Comparison of ENCODE assay signal across 27 mouse cellular contexts in genomic region chr13:72571871-72572270, GRCm38 (mm10). TPM values are rescaled to one million over a fixed set of nuclear protein-coding genes. Genes with fewer than 3 reads are reported as not detected.
DNase-seq lines count a peak whose midpoint lies in the region; ATAC-seq and TF ChIP-seq lines count a peak whose summit lies in the region.
"Had no signal": no experiment of that assay in that cellular context is flagged by ENCODE, and none has a peak within 500 bp of the region (broad histone marks: within the 10 kb centered on the region; RNA-seq: fewer than 3 reads in every experiment).

No protein-coding gene starts in this region.

- no peak for TF ChIP-seq CTCF in brain, embryonic 14.5 days (IDR thresholded peaks at IDR 0.05; ENCODE audit: borderline replicate concordance, extremely low read depth, insufficient read depth, insufficient read length)

- no peaks in the 10 kb centered on the region for H3K36me3 ChIP-seq in heart, embryonic 10.5 days
- no peaks in the 10 kb centered on the region for H3K36me3 ChIP-seq in limb, embryonic 11.5 days (ENCODE audit: control insufficient read depth, insufficient read depth, low read length)
- H3K36me3 ChIP-seq: forebrain, embryonic 12.5 days; hindbrain, embryonic 13.5 days; limb, embryonic 12.5 days; liver, embryonic 13.5 days; midbrain, embryonic 13.5 days had no signal

- no peak for ATAC-seq in limb, embryonic 11.5 days (ENCODE audit: insufficient number of reproducible peaks, low FRiP score, low TSS enrichment, low read depth)
- ATAC-seq: inflammation-experienced regulatory T-cells, adult 6 months; midbrain, embryonic 13.5 days had no signal

- no peaks in the 10 kb centered on the region for H3K9me3 ChIP-seq in heart, embryonic 10.5 days
- H3K9me3 ChIP-seq in limb, embryonic 11.5 days (ENCODE audit: control insufficient read depth, low read length), result no peaks in the 10 kb centered on the region
- H3K9me3 ChIP-seq: forebrain, embryonic 12.5 days; hindbrain, embryonic 13.5 days; limb, embryonic 12.5 days; liver, embryonic 13.5 days; midbrain, embryonic 13.5 days had no signal

- no peak overlapping the region for H3K9ac ChIP-seq in limb, embryonic 11.5 days (ENCODE audit: low read length)
- H3K9ac ChIP-seq: forebrain, embryonic 12.5 days; hindbrain, embryonic 13.5 days; limb, embryonic 12.5 days; liver, embryonic 13.5 days; midbrain, embryonic 13.5 days had no signal

- WGBS in heart, embryonic 10.5 days, result 34% methylated on average over 7 of the region's 7 CpGs
- 10% methylated on average over 7 of the region's 7 CpGs for WGBS in limb, embryonic 11.5 days

- no peak overlapping the region for H3K27ac ChIP-seq in heart, embryonic 10.5 days
- no peak overlapping the region for H3K27ac ChIP-seq in limb, embryonic 11.5 days (replicated peaks; ENCODE audit: low read depth, low read length)
- H3K27ac ChIP-seq: forebrain, embryonic 12.5 days; gastrocnemius, adult 2 months; hindbrain, embryonic 13.5 days; kidney, postnatal 0 days; left cerebral cortex, adult 2 months; limb, embryonic 12.5 days; liver, embryonic 13.5 days; midbrain, embryonic 13.5 days; stomach, postnatal 0 days had no signal

- H3K4me2 ChIP-seq in limb, embryonic 11.5 days (ENCODE audit: low read depth, severe bottlenecking), result no peak overlapping the region
- H3K4me2 ChIP-seq: forebrain, embryonic 12.5 days; hindbrain, embryonic 13.5 days; limb, embryonic 12.5 days; liver, embryonic 13.5 days; midbrain, embryonic 13.5 days had no signal

- intact Hi-C loops in heart, postnatal 14 days (cut with DNase I), result no loop called here

- DNase-seq in heart, embryonic 10.5 days (ENCODE audit: low spot score), result peak; percentile 59
- DNase-seq in heart, postnatal 14 days, result no peak
- DNase-seq in brain, embryonic 14.5 days (ENCODE audit: low read depth), result peak; percentile 37
- peak; percentile 39 for DNase-seq in embryo, embryonic 9.5 days (ENCODE audit: extremely low spot score)
- peak; percentile 29 for DNase-seq in limb, embryonic 11.5 days (ENCODE audit: low spot score)
- no peak for DNase-seq in spleen, postnatal 10 days (ENCODE audit: low spot score in 2 of 2)
- DNase-seq in cerebellum, postnatal 25 days, result no peak
- no peak for DNase-seq in left cerebral cortex, adult 8-10 months (ENCODE audit: low spot score in 2 of 2)
- DNase-seq: adrenal gland, postnatal 14 days; cerebellum, adult 8-10 months; gastrocnemius, adult 2 months; liver, embryonic 13.5 days; lung, adult 2 months; lung, postnatal 14 days; right cerebral cortex, adult 18-20 months; thymus, adult 2 months had no signal

- H3K4me3 ChIP-seq in heart, embryonic 10.5 days, result no peak overlapping the region
- H3K4me3 ChIP-seq in limb, embryonic 11.5 days (ENCODE audit: low read depth, low read length), result no peak overlapping the region
- H3K4me3 ChIP-seq: forebrain, embryonic 12.5 days; gastrocnemius, adult 2 months; hindbrain, embryonic 13.5 days; left cerebral cortex, adult 2 months; limb, embryonic 12.5 days; liver, embryonic 13.5 days; midbrain, embryonic 13.5 days; myocyte had no signal

- no peak for TF ChIP-seq POLR2A in brain, embryonic 14.5 days (IDR thresholded peaks at IDR 0.05; ENCODE audit: borderline replicate concordance, extremely low read depth, insufficient read depth, insufficient read length, poor library complexity, severe bottlenecking)

- no peaks in the 10 kb centered on the region for H3K4me1 ChIP-seq in heart, embryonic 10.5 days
- H3K4me1 ChIP-seq in limb, embryonic 11.5 days (ENCODE audit: control insufficient read depth, insufficient read depth, low read length), result no peaks in the 10 kb centered on the region
- H3K4me1 ChIP-seq: forebrain, embryonic 12.5 days; hindbrain, embryonic 13.5 days; liver, embryonic 13.5 days had no signal

- H3K27me3 ChIP-seq in heart, embryonic 10.5 days (ENCODE audit: insufficient read depth, poor library complexity, severe bottlenecking), result no peaks in the 10 kb centered on the region
- H3K27me3 ChIP-seq in limb, embryonic 11.5 days (ENCODE audit: control insufficient read depth, insufficient read depth, low read length), result peaks cover 3% of the 10 kb centered on the region; the same call in 1 of the 2 replicates
- H3K27me3 ChIP-seq: liver, embryonic 13.5 days had no signal

RNA-seq across cellular contexts. Expression of gene Irx2, which starts 56.7 kb away (rescaled TPM):
- 10.1 and 12.8 TPM in 2 replicates for polyA plus RNA-seq in heart, embryonic 10.5 days (2016; fragmentation: Nextera tagmentation; extraction: Ambion mirVana)
- 1 to 10 TPM; 4.0 to 4.3 TPM for total RNA-seq in heart, postnatal 14 days (2021)
- polyA plus RNA-seq in brain, embryonic 14.5 days (2012; rRNA removed), result 47.9 and 89.3 TPM in 2 replicates
- polyA plus RNA-seq in limb, embryonic 11.5 days (2014; fragmentation: Nextera tagmentation; extraction: Ambion mirVana), result 1.5 and 4.1 TPM in 2 replicates
- 1 to 10 TPM in 1 of 4 experiments, under 1 TPM in 1, not detected in 2; 0.50 to 1.3 TPM for total RNA-seq in left cerebral cortex, adult 8-10 months (2022)
- total RNA-seq: common myeloid progenitor, adult 5-6 weeks; gastrocnemius, adult 2 months; left cerebral cortex, adult 2 months; megakaryocyte progenitor cell, adult 5-6 weeks had no signal
- polyA plus RNA-seq: inflammation-experienced regulatory T-cells, adult 6 months had no signal

Comparison
In these comparisons a context has a peak if more than half of its experiments do, and no peak if none do; other contexts are left out.
1. DNase-seq: peak in heart, embryonic 10.5 days (single experiment), brain, embryonic 14.5 days (single experiment), embryo, embryonic 9.5 days (single experiment) and limb, embryonic 11.5 days (single experiment); none in heart, postnatal 14 days (0 of 2), spleen, postnatal 10 days (0 of 2), cerebellum, postnatal 25 days (0 of 2) and left cerebral cortex, adult 8-10 months (0 of 2).